Mouse (Mus musculus) hindbrain, embryonic 15.5 days (tissue): ENCODE measurements around the gene Twf2. TPM values are rescaled to one million over a fixed set of nuclear protein-coding genes. Genes with fewer than 3 reads are reported as not detected.

Experiments
- ATAC-seq: fragments of 200-750 bp; cut with Nextera tagmentation; 2 replicates; pipeline ENCODE4 v1.8.0; 2017; ENCODE audit warnings: low read depth, moderate number of reproducible peaks, moderate TSS enrichment; ENCODE audit not compliant: low FRiP score
- H3K27ac ChIP-seq: fragments of 300-500 bp; sonication (generic); replicated peaks from 2 replicates; pipeline ENCODE4 v1.5.1; 2015; ENCODE audit warnings: mild to moderate bottlenecking, inconsistent platforms
- H3K27me3 ChIP-seq: fragments of 300-500 bp; sonication (generic); 2 replicates; pipeline ENCODE4 v1.6.1; 2015; ENCODE audit warnings: control low read depth, inconsistent platforms
- H3K36me3 ChIP-seq: fragments of 300-500 bp; sonication (generic); 2 replicates; pipeline ENCODE4 v1.6.1; 2015; ENCODE audit warnings: control low read depth, inconsistent platforms
- H3K4me1 ChIP-seq: fragments of 300-500 bp; sonication (generic); replicated peaks from 2 replicates; pipeline ENCODE4 v1.6.1; 2015; ENCODE audit warnings: control low read depth, inconsistent platforms
- H3K4me2 ChIP-seq: fragments of 300-500 bp; sonication (generic); 2 replicates; pipeline ENCODE4 v1.6.1; 2015; ENCODE audit warnings: moderate library complexity, mild to moderate bottlenecking, inconsistent platforms
- H3K4me3 ChIP-seq: fragments of 300-500 bp; sonication (generic); 2 replicates; pipeline ENCODE4 v1.5.1; 2015; ENCODE audit warnings: mild to moderate bottlenecking, inconsistent platforms
- H3K9ac ChIP-seq: fragments of 300-500 bp; sonication (generic); 2 replicates; pipeline ENCODE4 v1.6.1; 2015; ENCODE audit warnings: inconsistent platforms
- H3K9me3 ChIP-seq: fragments of 300-500 bp; sonication (generic); 2 replicates; pipeline ENCODE4 v1.6.1; 2016; ENCODE audit warnings: control low read depth, inconsistent platforms
- WGBS: fragments of 180-500 bp; shearing (Covaris S2); methylation state at CpG from one replicate; pipeline ENCODE4 v1.1.7; 2015; 5-methylcytosine and 5-hydroxymethylcytosine counted together
- polyA plus RNA-seq: library from polyadenylated mRNA; unstranded; fragments of >200 nt; fragmentation: Nextera tagmentation; extraction: Ambion mirVana; gene quantifications from 2 replicates; pipeline ENCODE4 v1.2.1, GENCODE M21; 2015

The Twf2 gene
- polyA plus RNA-seq, 1 experiment from 2014 or later = 52.0 TPM

- peaks cover 48% of the 10 kb centered on the region for H3K4me1 ChIP-seq
- no peak for ATAC-seq
- H3K9me3 ChIP-seq = no peaks in the 10 kb centered on the region
- H3K27ac ChIP-seq = no peak overlapping the region
- 81% methylated on average over 3 of the region's 3 CpGs for WGBS
- H3K4me3 ChIP-seq = peak overlapping the region; percentile 62
- no peaks in the 10 kb centered on the region for H3K36me3 ChIP-seq
- H3K9ac ChIP-seq = no peak overlapping the region
- peak overlapping the region; percentile 58 for H3K4me2 ChIP-seq
- 0 out of 2 replicates have a peak, but pooled peaks cover 3% of the 10 kb centered on the region for H3K27me3 ChIP-seq
These were observed 1.0 kb upstream of the Twf2 start for GRCm38 (mm10) chr9:106201895-106202294.

- peak overlapping the region; percentile 72 for H3K9ac ChIP-seq
- H3K9me3 ChIP-seq = no peaks in the 10 kb centered on the region
- 71% methylated on average over 7 of the region's 7 CpGs for WGBS
- no peak for ATAC-seq
- 0 out of 2 replicates have a peak, but pooled peaks cover 3% of the 10 kb centered on the region for H3K27me3 ChIP-seq
- no peak overlapping the region; the same call in 1 of the 2 replicates for H3K27ac ChIP-seq
- H3K4me2 ChIP-seq = peak overlapping the region; percentile 58
- H3K4me3 ChIP-seq = peak overlapping the region; percentile 62; the same call in 1 of the 2 replicates
- peaks cover 43% of the 10 kb centered on the region for H3K4me1 ChIP-seq
- H3K36me3 ChIP-seq = no peaks in the 10 kb centered on the region; the same call in 1 of the 2 replicates
These were observed 1.3 kb downstream of the Twf2 start for GRCm38 (mm10) chr9:106203990-106204851.

GRCm38 (mm10) chr9:106205713-106206290 is 2.9 kb downstream of the Twf2 start:
- no peak for ATAC-seq

GRCm38 (mm10) chr9:106206515-106206914 is 3.6 kb downstream of the Twf2 start:
- no peak for ATAC-seq
- H3K27me3 ChIP-seq = no peaks in the 10 kb centered on the region
- no peak overlapping the region for H3K4me3 ChIP-seq
- no peaks in the 10 kb centered on the region; the same call in 1 of the 2 replicates for H3K36me3 ChIP-seq
- H3K9ac ChIP-seq = no peak overlapping the region
- peaks cover 45% of the 10 kb centered on the region for H3K4me1 ChIP-seq
- H3K9me3 ChIP-seq = no peaks in the 10 kb centered on the region
- WGBS = 92% methylated on average over 2 of the region's 2 CpGs
- H3K4me2 ChIP-seq = no peak overlapping the region
- H3K27ac ChIP-seq = no peak overlapping the region

More at GRCm38 (mm10) chr9:106205713-106206290, 2.9 kb downstream of the Twf2 start:
- no peaks in the 10 kb centered on the region; the same call in 1 of the 2 replicates for H3K36me3 ChIP-seq
- H3K9me3 ChIP-seq = no peaks in the 10 kb centered on the region
- H3K4me2 ChIP-seq = no peak overlapping the region
- 86% methylated on average over 7 of the region's 7 CpGs for WGBS
- no peak overlapping the region for H3K27ac ChIP-seq
- H3K9ac ChIP-seq = no peak overlapping the region
- no peaks in the 10 kb centered on the region for H3K27me3 ChIP-seq
- H3K4me3 ChIP-seq = no peak overlapping the region
- H3K4me1 ChIP-seq = peaks cover 41% of the 10 kb centered on the region

- peaks cover 44% of the 10 kb centered on the region for H3K4me1 ChIP-seq
- no peak overlapping the region for H3K4me2 ChIP-seq
- H3K4me3 ChIP-seq = no peak overlapping the region
- no peak for ATAC-seq
- H3K9ac ChIP-seq = no peak overlapping the region
- H3K27ac ChIP-seq = no peak overlapping the region
- H3K27me3 ChIP-seq = no peaks in the 10 kb centered on the region
- H3K9me3 ChIP-seq = no peaks in the 10 kb centered on the region
- H3K36me3 ChIP-seq = peaks cover 8% of the 10 kb centered on the region
- 82% methylated on average over 5 of the region's 5 CpGs for WGBS
These were observed 5.3 kb downstream of the Twf2 start for GRCm38 (mm10) chr9:106208181-106208580.

- 95% methylated on average over 4 of the region's 4 CpGs for WGBS
- no peak overlapping the region for H3K4me3 ChIP-seq
- H3K27ac ChIP-seq = no peak overlapping the region
- no peaks in the 10 kb centered on the region for H3K9me3 ChIP-seq
- H3K36me3 ChIP-seq = peaks cover 25% of the 10 kb centered on the region
- no peak overlapping the region for H3K4me2 ChIP-seq
- H3K4me1 ChIP-seq = peaks cover 26% of the 10 kb centered on the region
- no peaks in the 10 kb centered on the region for H3K27me3 ChIP-seq
- ATAC-seq = no peak
- no peak overlapping the region for H3K9ac ChIP-seq
These were observed 7.0 kb downstream of the Twf2 start for GRCm38 (mm10) chr9:106209954-106210353.

GRCm38 (mm10) chr9:106210853-106211609 is 8.1 kb downstream of the Twf2 start:
- H3K27ac ChIP-seq = peak overlapping the region; percentile 37; the same call in 1 of the 2 replicates
- H3K27me3 ChIP-seq = no peaks in the 10 kb centered on the region
- peaks cover 35% of the 10 kb centered on the region for H3K36me3 ChIP-seq
- H3K4me3 ChIP-seq = 0 out of 2 replicates have a peak overlapping the region, but pooled peaks have one; percentile 13
- 0 out of 2 replicates have a peak overlapping the region, but pooled peaks have one; percentile 7 for H3K9ac ChIP-seq
- H3K4me2 ChIP-seq = peak overlapping the region; percentile 47
- 0 out of 2 replicates have a peak, but pooled peaks have one; percentile 5 for ATAC-seq
- H3K4me1 ChIP-seq = peaks cover 16% of the 10 kb centered on the region
- 34% methylated on average over 9 of the region's 9 CpGs for WGBS
- no peaks in the 10 kb centered on the region for H3K9me3 ChIP-seq

GRCm38 (mm10) chr9:106211680-106212593 is 9.0 kb downstream of the Twf2 start:
- ATAC-seq = peak; percentile 79
- Histone ChIP-seq H3K4me1 (peaks cover 9% of the 10 kb centered on the region), H3K9ac (0 out of 2 replicates have a peak overlapping the region, but pooled peaks have one; percentile 7), H3K27ac (peak overlapping the region; percentile 37; the same call in 1 of the 2 replicates), H3K4me3 (peak overlapping the region; percentile 13), H3K27me3 (no peaks in the 10 kb centered on the region), H3K4me2 (peak overlapping the region; percentile 47), H3K36me3 (peaks cover 35% of the 10 kb centered on the region), H3K9me3 (no peaks in the 10 kb centered on the region)
- WGBS = 19% methylated on average over 37 of the region's 37 CpGs

GRCm38 (mm10) chr9:106212594-106212981 is 9.7 kb downstream of the Twf2 start:
- no peak for ATAC-seq

GRCm38 (mm10) chr9:106215341-106216125 is 12.6 kb downstream of the Twf2 start:
- Histone ChIP-seq H3K4me3 (no peak overlapping the region), H3K9me3 (no peaks in the 10 kb centered on the region), H3K4me2 (no peak overlapping the region), H3K27me3 (no peaks in the 10 kb centered on the region), H3K4me1 (peaks cover 7% of the 10 kb centered on the region), H3K9ac (no peak overlapping the region), H3K27ac (no peak overlapping the region), H3K36me3 (peaks cover 35% of the 10 kb centered on the region)
- WGBS = 88% methylated on average over 6 of the region's 6 CpGs
- no peak for ATAC-seq

More at GRCm38 (mm10) chr9:106212594-106212981, 9.7 kb downstream of the Twf2 start:
- H3K4me3 ChIP-seq = no peak overlapping the region
- H3K4me2 ChIP-seq = no peak overlapping the region
- H3K27ac ChIP-seq = no peak overlapping the region
- H3K27me3 ChIP-seq = no peaks in the 10 kb centered on the region
- no peaks in the 10 kb centered on the region for H3K9me3 ChIP-seq
- H3K4me1 ChIP-seq = peaks cover 7% of the 10 kb centered on the region
- H3K9ac ChIP-seq = no peak overlapping the region
- 88% methylated on average over 12 of the region's 12 CpGs for WGBS
- H3K36me3 ChIP-seq = peaks cover 35% of the 10 kb centered on the region
